In the genomic region with DNA sequence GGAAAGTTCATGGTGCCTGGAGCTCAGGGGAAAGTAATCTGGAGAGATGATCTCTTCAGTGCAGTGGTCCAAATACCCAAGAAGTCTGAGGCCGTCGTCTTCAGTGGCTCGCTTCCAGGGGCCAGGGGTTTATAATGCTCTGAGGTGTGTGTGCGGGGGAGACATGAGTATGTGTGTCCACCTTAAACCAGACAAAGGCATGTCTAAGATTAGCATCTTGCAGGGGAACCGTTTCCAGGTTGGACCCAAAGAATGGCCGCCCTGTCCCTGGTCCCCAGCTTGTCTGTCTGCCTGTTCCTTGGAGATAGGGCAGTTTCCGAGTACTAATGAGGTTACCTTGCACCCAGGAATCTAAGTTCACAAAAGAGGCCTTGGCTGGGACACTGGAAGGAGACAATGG, we compare ENCODE assay signal across 10 mouse cellular contexts. TPM values are rescaled to one million over a fixed set of nuclear protein-coding genes. Genes with fewer than 3 reads are reported as not detected.
DNase-seq lines count a peak whose midpoint lies in the region; ATAC-seq and TF ChIP-seq lines count a peak whose summit lies in the region.
"Had no signal": no experiment of that assay in that cellular context is flagged by ENCODE, and none has a peak within 500 bp of the region (broad histone marks: within the 10 kb centered on the region; RNA-seq: fewer than 3 reads in every experiment).

A gene (minus strand): TSS at position 101 of the 400 bp plus-strand sequence.

- H3K27ac ChIP-seq in heart, embryonic 10.5 days: 0 out of 2 replicates have a peak within 1 kb of the TSS, but pooled peaks have one; percentile 18
- no peak within 1 kb of the TSS for H3K27ac ChIP-seq in thymus, adult 2 months (ENCODE audit: control insufficient read depth, insufficient read depth, low read length)
- no peak within 1 kb of the TSS for H3K27ac ChIP-seq in liver, embryonic 13.5 days

- peak within 1 kb of the TSS; percentile 63 for H3K4me3 ChIP-seq in heart, embryonic 10.5 days
- H3K4me3 ChIP-seq in thymus, adult 2 months (ENCODE audit: control insufficient read depth, insufficient read depth, low read length): peak within 1 kb of the TSS; percentile 48
- H3K4me3 ChIP-seq in liver, embryonic 13.5 days (replicated peaks): peak within 1 kb of the TSS; percentile 57

- H3K4me1 ChIP-seq in heart, embryonic 10.5 days: peaks cover 26% of the 10 kb centered on the region
- H3K4me1 ChIP-seq in thymus, adult 2 months (replicated peaks; ENCODE audit: control insufficient read depth, insufficient read depth, low read length): peaks cover 19% of the 10 kb centered on the region
- peaks cover 32% of the 10 kb centered on the region for H3K4me1 ChIP-seq in liver, embryonic 13.5 days (replicated peaks)

- no peak for TF ChIP-seq CTCF in thymus, adult 2 months (IDR thresholded peaks at IDR 0.05; ENCODE audit: borderline replicate concordance, control insufficient read depth, extremely low read depth, insufficient read depth, low read length, poor library complexity)

- no peak for ATAC-seq in liver, embryonic 13.5 days (ENCODE audit: low read depth)

- H3K9ac ChIP-seq in liver, embryonic 13.5 days: peak within 1 kb of the TSS; percentile 63

- H3K27me3 ChIP-seq in heart, embryonic 10.5 days (ENCODE audit: insufficient read depth, poor library complexity, severe bottlenecking): peaks cover 53% of the 10 kb centered on the region
- no peaks in the 10 kb centered on the region for H3K27me3 ChIP-seq in thymus, adult 2 months (ENCODE audit: control insufficient read depth, insufficient read depth, low read length)
- peaks cover 57% of the 10 kb centered on the region for H3K27me3 ChIP-seq in liver, embryonic 13.5 days

- no peak for TF ChIP-seq POLR2A in thymus, adult 2 months (IDR thresholded peaks at IDR 0.05; ENCODE audit: control insufficient read depth, extremely low read depth, insufficient read depth, low read length, poor library complexity)

- 78% methylated on average over 7 of the region's 7 CpGs for WGBS in heart, embryonic 10.5 days
- WGBS in thymus, adult 2 months: 95% methylated on average over 7 of the region's 7 CpGs
- WGBS in liver, embryonic 13.5 days (ENCODE audit: insufficient replicate concordance): 70% methylated on average over 7 of the region's 7 CpGs

- intact Hi-C loops in heart, postnatal 14 days (cut with DNase I): loop anchor here (5.0 kb wide), 1 partner anchor 191 kb away; a partner anchor contains a TSS

- H3K9me3 ChIP-seq in heart, embryonic 10.5 days: no peaks in the 10 kb centered on the region
- no peaks in the 10 kb centered on the region for H3K9me3 ChIP-seq in liver, embryonic 13.5 days (replicated peaks)

- 0 out of 2 replicates have a peak, but pooled peaks cover 3% of the 10 kb centered on the region for H3K36me3 ChIP-seq in heart, embryonic 10.5 days
- no peaks in the 10 kb centered on the region for H3K36me3 ChIP-seq in thymus, adult 2 months (ENCODE audit: control insufficient read depth, insufficient read depth, low read length)
- H3K36me3 ChIP-seq in liver, embryonic 13.5 days: no peaks in the 10 kb centered on the region

- H3K4me2 ChIP-seq in liver, embryonic 13.5 days: peak within 1 kb of the TSS; percentile 79

- no peak for DNase-seq in heart, embryonic 10.5 days (ENCODE audit: low spot score)
- no peak for DNase-seq in heart, postnatal 14 days
- DNase-seq in thymus, adult 2 months: no peak
- DNase-seq in thymus, postnatal 36 days: no peak
- no peak for DNase-seq in liver, embryonic 13.5 days
- DNase-seq in frontal cortex, postnatal 10 days (ENCODE audit: low spot score in 2 of 2): no peak
- DNase-seq in adrenal gland, adult 8-10 months: no peak
- DNase-seq in c-Kit-positive CD71-positive TER-119-positive erythroid progenitor cells, embryonic 14.5 days (ENCODE audit: low spot score): no peak
- DNase-seq: right cerebral cortex, postnatal 25 days had no signal

RNA-seq across cellular contexts. Expression of the gene that starts here (rescaled TPM):
- polyA plus RNA-seq in heart, embryonic 10.5 days (2016; fragmentation: Nextera tagmentation; extraction: Ambion mirVana): not detected in 2 replicates
- not detected for total RNA-seq in heart, postnatal 14 days (2021)
- polyA plus RNA-seq in thymus, adult 2 months (2012; rRNA removed): 0.57 TPM in 1 of 2 replicates, not detected in the other
- not detected in 2 replicates for polyA plus RNA-seq in liver, embryonic 13.5 days (2015; fragmentation: Nextera tagmentation; extraction: Ambion mirVana)
- total RNA-seq in adrenal gland, adult 8-10 months (2022): not detected
- polyA plus RNA-seq: C2C12 had no signal
